Mouse (Mus musculus) olfactory bulb, adult 2 months (tissue): Measurements from ENCODE around the gene 4932438A13Rik.

Experiments
- CTCF ChIP-seq: fragments of 200-500 bp; IDR thresholded peaks from 2 replicates; pipeline ENCODE4 v1.5.1; 2012; ENCODE audit warnings: low read depth, mild to moderate bottlenecking, low read length, moderate library complexity; ENCODE audit not compliant: insufficient read depth
- POLR2A ChIP-seq: fragments of 200-500 bp; IDR thresholded peaks from 2 replicates; pipeline ENCODE4 v1.6.1; 2012; ENCODE audit warnings: mild to moderate bottlenecking, low read depth, low read length, moderate library complexity; ENCODE audit not compliant: insufficient read depth

DNA sequence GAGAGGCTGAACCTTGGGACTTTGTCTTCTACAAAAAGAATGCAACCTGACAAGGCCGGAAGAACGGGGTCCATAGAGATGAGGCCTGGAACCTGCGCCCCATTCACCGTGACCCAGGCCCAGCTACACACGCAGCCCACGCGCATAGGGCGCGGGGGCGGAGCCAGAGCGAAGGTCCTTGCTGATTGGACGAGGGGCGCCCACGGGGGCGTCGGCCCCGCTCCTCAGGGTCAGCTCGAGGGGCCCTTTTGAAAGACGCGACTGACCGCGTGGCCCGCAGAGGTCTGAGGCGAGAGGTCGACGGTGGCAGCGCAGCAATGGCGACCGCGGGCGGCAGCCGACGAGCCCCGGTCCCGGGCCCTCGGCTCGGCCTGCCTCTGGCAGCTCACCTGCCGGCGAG lies 200.5 kb downstream of the 4932438A13Rik start, which contains the start of gene Adad1:
- TF ChIP-seq CTCF: no peak
- no peak for TF ChIP-seq POLR2A
